ENCODE assay signal across 8 mouse cellular contexts in genomic region chr10:67096621-67097436, GRCm38 (mm10). TPM values are rescaled to one million over a fixed set of nuclear protein-coding genes. Genes with fewer than 3 reads are reported as not detected.
DNase-seq lines count a peak whose midpoint lies in the region; ATAC-seq and TF ChIP-seq lines count a peak whose summit lies in the region.

Gene Reep3, minus strand, starts transcription at chr10:67096945.

- peak; percentile 80 for ATAC-seq in heart, embryonic 14.5 days (ENCODE audit: insufficient number of reproducible peaks, insufficient read depth, low FRiP score, low read depth)
- peak; percentile 92 for ATAC-seq in liver, embryonic 15.5 days (ENCODE audit: insufficient read depth)
- peak; percentile 76 for ATAC-seq in neural tube, embryonic 11.5 days (ENCODE audit: insufficient read depth, low FRiP score, low TSS enrichment)
- ATAC-seq in stomach, embryonic 15.5 days (ENCODE audit: insufficient read depth, low FRiP score, low read depth), result peak; percentile 77

- peaks cover 98% of the 10 kb centered on the region for H3K79me2 ChIP-seq in C2C12 (ENCODE audit: control insufficient read depth, insufficient read depth)

- H3K36me3 ChIP-seq in C2C12 (ENCODE audit: control insufficient read depth, insufficient read depth), result peaks cover 9% of the 10 kb centered on the region
- peaks cover 10% of the 10 kb centered on the region for H3K36me3 ChIP-seq in forebrain, embryonic 10.5 days (replicated peaks)
- 0 out of 2 replicates have a peak, but pooled peaks cover 4% of the 10 kb centered on the region for H3K36me3 ChIP-seq in heart, embryonic 14.5 days (ENCODE audit: control insufficient read depth, insufficient read depth, low read length)
- no peaks in the 10 kb centered on the region for H3K36me3 ChIP-seq in liver, embryonic 15.5 days (replicated peaks)
- no peaks in the 10 kb centered on the region; the same call in 1 of the 2 replicates for H3K36me3 ChIP-seq in neural tube, embryonic 11.5 days (ENCODE audit: control insufficient read depth, insufficient read depth, low read length)
- H3K36me3 ChIP-seq in stomach, embryonic 15.5 days, result 0 out of 2 replicates have a peak, but pooled peaks cover 3% of the 10 kb centered on the region

- H3K27ac ChIP-seq in bone marrow macrophage, adult 2 months (ENCODE audit: insufficient read depth, low read depth, low read length), result peak within 1 kb of the TSS; percentile 89
- peak within 1 kb of the TSS; percentile 100 for H3K27ac ChIP-seq in forebrain, embryonic 10.5 days
- peak within 1 kb of the TSS; percentile 98 to 99 for H3K27ac ChIP-seq in heart, embryonic 14.5 days (replicated peaks in 1 of 2; ENCODE audit: control insufficient read depth in 1 of 2, insufficient read depth in 1 of 2, low read depth in 2 of 2, low read length in 2 of 2)
- peak within 1 kb of the TSS; percentile 86 for H3K27ac ChIP-seq in liver, embryonic 15.5 days (replicated peaks)
- H3K27ac ChIP-seq in neural tube, embryonic 11.5 days (ENCODE audit: low read depth, low read length), result peak within 1 kb of the TSS; percentile 99
- peak within 1 kb of the TSS; percentile 99 for H3K27ac ChIP-seq in stomach, embryonic 15.5 days

- TF ChIP-seq POLR2A in bone marrow macrophage, adult 2 months (IDR thresholded peaks at IDR 0.05; ENCODE audit: borderline replicate concordance, low read depth, low read length), result no peak

- H3K79me3 ChIP-seq in C2C12 (ENCODE audit: low read depth), result peaks cover 69% of the 10 kb centered on the region

- WGBS in forebrain, embryonic 10.5 days, result under 1% methylated on average over 80 of the region's 97 CpGs
- WGBS in heart, embryonic 14.5 days, result under 1% methylated on average over 72 of the region's 97 CpGs
- WGBS in liver, embryonic 15.5 days (ENCODE audit: insufficient replicate concordance), result 0% methylated on average over 70 of the region's 97 CpGs
- WGBS in neural tube, embryonic 11.5 days, result under 1% methylated on average over 76 of the region's 97 CpGs
- WGBS in stomach, embryonic 15.5 days, result under 1% methylated on average over 83 of the region's 97 CpGs

- peak within 1 kb of the TSS; percentile 72 for H3K4me2 ChIP-seq in heart, embryonic 14.5 days (ENCODE audit: low read length)
- H3K4me2 ChIP-seq in liver, embryonic 15.5 days, result peak within 1 kb of the TSS; percentile 90
- H3K4me2 ChIP-seq in neural tube, embryonic 11.5 days (ENCODE audit: low read depth), result peak within 1 kb of the TSS; percentile 71
- H3K4me2 ChIP-seq in stomach, embryonic 15.5 days, result peak within 1 kb of the TSS; percentile 68

- H3ac ChIP-seq in C2C12 (ENCODE audit: control insufficient read depth, insufficient read length, low read depth), result peak within 1 kb of the TSS; percentile 99

- TF ChIP-seq CTCF in C2C12 (IDR thresholded peaks at IDR 0.05; ENCODE audit: control insufficient read depth, insufficient read depth, insufficient read length), result no peak
- no peak for TF ChIP-seq CTCF in bone marrow macrophage, adult 2 months (IDR thresholded peaks at IDR 0.05; ENCODE audit: low read depth, low read length)

- no peaks in the 10 kb centered on the region for H3K9me3 ChIP-seq in forebrain, embryonic 10.5 days
- no peaks in the 10 kb centered on the region for H3K9me3 ChIP-seq in heart, embryonic 14.5 days (ENCODE audit: control insufficient read depth, low read length)
- no peaks in the 10 kb centered on the region for H3K9me3 ChIP-seq in liver, embryonic 15.5 days (replicated peaks)
- H3K9me3 ChIP-seq in neural tube, embryonic 11.5 days (ENCODE audit: control insufficient read depth, low read length), result no peaks in the 10 kb centered on the region
- H3K9me3 ChIP-seq in stomach, embryonic 15.5 days, result no peaks in the 10 kb centered on the region

- no peaks in the 10 kb centered on the region for H3K27me3 ChIP-seq in C2C12 (ENCODE audit: control insufficient read depth, insufficient read depth, insufficient read length)
- H3K27me3 ChIP-seq in forebrain, embryonic 10.5 days (ENCODE audit: poor library complexity, severe bottlenecking), result no peaks in the 10 kb centered on the region
- H3K27me3 ChIP-seq in heart, embryonic 14.5 days (ENCODE audit: control insufficient read depth, insufficient read depth, low read length), result no peaks in the 10 kb centered on the region
- H3K27me3 ChIP-seq in liver, embryonic 15.5 days, result peaks cover 9% of the 10 kb centered on the region; the same call in 1 of the 2 replicates
- no peaks in the 10 kb centered on the region for H3K27me3 ChIP-seq in neural tube, embryonic 11.5 days (ENCODE audit: control insufficient read depth, insufficient read depth, low read length)
- no peaks in the 10 kb centered on the region for H3K27me3 ChIP-seq in stomach, embryonic 15.5 days (replicated peaks)

- H3K9ac ChIP-seq in heart, embryonic 14.5 days (ENCODE audit: low read length), result peak within 1 kb of the TSS; percentile 99
- peak within 1 kb of the TSS; percentile 82 for H3K9ac ChIP-seq in liver, embryonic 15.5 days
- peak within 1 kb of the TSS; percentile 100 for H3K9ac ChIP-seq in neural tube, embryonic 11.5 days (ENCODE audit: low read length)
- peak within 1 kb of the TSS; percentile 98 for H3K9ac ChIP-seq in stomach, embryonic 15.5 days

- DNase-seq in forebrain, embryonic 10.5 days (ENCODE audit: extremely low spot score, low spot score), result peak; percentile 69
- peak; percentile 88 for DNase-seq in kidney, postnatal 10 days
- peak; percentile 80 for DNase-seq in neural tube, embryonic 11.5 days (ENCODE audit: low spot score)

- peaks cover 33% of the 10 kb centered on the region for H3K4me1 ChIP-seq in bone marrow macrophage, adult 2 months (ENCODE audit: control insufficient read depth, insufficient read depth, low read length)
- peaks cover 53% of the 10 kb centered on the region for H3K4me1 ChIP-seq in forebrain, embryonic 10.5 days
- H3K4me1 ChIP-seq in heart, embryonic 14.5 days (ENCODE audit: control insufficient read depth in 2 of 2, insufficient read depth in 2 of 2, low read length in 2 of 2), result peaks cover 18 to 44% of the 10 kb centered on the region in 2 experiments
- peaks cover 47% of the 10 kb centered on the region for H3K4me1 ChIP-seq in liver, embryonic 15.5 days (replicated peaks)
- peaks cover 26% of the 10 kb centered on the region for H3K4me1 ChIP-seq in neural tube, embryonic 11.5 days (ENCODE audit: control insufficient read depth, insufficient read depth, low read length)
- peaks cover 30% of the 10 kb centered on the region for H3K4me1 ChIP-seq in stomach, embryonic 15.5 days

- H3K4me3 ChIP-seq in C2C12 (ENCODE audit: insufficient read depth, poor library complexity, severe bottlenecking), result peak within 1 kb of the TSS; percentile 71
- peak within 1 kb of the TSS; percentile 81 for H3K4me3 ChIP-seq in bone marrow macrophage, adult 2 months (ENCODE audit: insufficient read depth, low read length)
- H3K4me3 ChIP-seq in forebrain, embryonic 10.5 days, result peak within 1 kb of the TSS; percentile 89
- peak within 1 kb of the TSS; percentile 90 to 98 for H3K4me3 ChIP-seq in heart, embryonic 14.5 days (ENCODE audit: control insufficient read depth in 1 of 2, insufficient read depth in 1 of 2, low read depth in 1 of 2, low read length in 2 of 2)
- peak within 1 kb of the TSS; percentile 86 for H3K4me3 ChIP-seq in liver, embryonic 15.5 days (replicated peaks)
- peak within 1 kb of the TSS; percentile 79 for H3K4me3 ChIP-seq in neural tube, embryonic 11.5 days (ENCODE audit: low read depth, low read length)
- H3K4me3 ChIP-seq in stomach, embryonic 15.5 days (replicated peaks), result peak within 1 kb of the TSS; percentile 83

TF ChIP-seq in C2C12, 6 proteins besides CTCF, POLR2A, EP300 and RAD21:
- no peak for TF ChIP-seq MYOD1 (IDR thresholded peaks at IDR 0.05; ENCODE audit: control insufficient read depth, insufficient read length, low read depth)
- no peak for TF ChIP-seq FOSL1 (IDR thresholded peaks at IDR 0.05; ENCODE audit: insufficient read depth, low read length, poor library complexity, severe bottlenecking)
- peak; percentile 36 for TF ChIP-seq MAX (IDR thresholded peaks at IDR 0.05)

RNA-seq across cellular contexts. Expression of gene Reep3, which starts in this region (rescaled TPM):
- 14.7 TPM for polyA plus RNA-seq in C2C12 (2012; fragmentation: generic; extraction: Trizol)
- polyA plus RNA-seq in bone marrow macrophage, adult 2 months (2012; ENCODE audit: insufficient read depth, insufficient read length, missing spikeins), result 62.9 and 69.2 TPM in 2 replicates
- 30.9 and 32.7 TPM in 2 replicates for polyA plus RNA-seq in forebrain, embryonic 10.5 days (2016; fragmentation: Nextera tagmentation; extraction: Ambion mirVana)
- polyA plus RNA-seq in heart, embryonic 14.5 days (2014; fragmentation: Nextera tagmentation; extraction: Ambion mirVana), result 28.7 and 31.5 TPM in 2 replicates
- polyA plus RNA-seq in liver, embryonic 15.5 days (2015; fragmentation: Nextera tagmentation; extraction: Ambion mirVana), result 8.9 and 9.2 TPM in 2 replicates
- polyA plus RNA-seq in neural tube, embryonic 11.5 days (2014; fragmentation: Nextera tagmentation; extraction: Ambion mirVana), result 40.6 and 42.1 TPM in 2 replicates
- polyA plus RNA-seq in stomach, embryonic 15.5 days (2015; fragmentation: Nextera tagmentation; extraction: Ambion mirVana), result 44.3 and 47.6 TPM in 2 replicates

Comparison
In these comparisons a context has a peak if more than half of its experiments do, and no peak if none do; other contexts are left out.
1. Peak in every context shown above with its lines: DNase-seq, ATAC-seq, H3K4me3 ChIP-seq and H3K27ac ChIP-seq.